ENCODE assay signal across 26 mouse cellular contexts in genomic region chr1:62803544-62803943, GRCm38 (mm10).
DNase-seq lines count a peak whose midpoint lies in the region; ATAC-seq lines count a peak whose summit lies in the region.
"Had no signal": no experiment of that assay in that cellular context is flagged by ENCODE, and none has a peak within 500 bp of the region (broad histone marks: within the 10 kb centered on the region; RNA-seq: fewer than 3 reads in every experiment).

No protein-coding gene starts in this region.

- no peak overlapping the region for H3K9ac ChIP-seq in liver, embryonic 11.5 days (ENCODE audit: low read depth, low read length)
- no peak overlapping the region for H3K9ac ChIP-seq in liver, embryonic 12.5 days
- no peak overlapping the region for H3K9ac ChIP-seq in liver, embryonic 15.5 days
- H3K9ac ChIP-seq: forebrain, postnatal 0 days; heart, embryonic 12.5 days; heart, embryonic 15.5 days; hindbrain, embryonic 14.5 days had no signal

- no peak overlapping the region for H3K4me3 ChIP-seq in liver, embryonic 11.5 days (ENCODE audit: low read depth, low read length)
- H3K4me3 ChIP-seq in liver, embryonic 12.5 days: no peak overlapping the region
- no peak overlapping the region for H3K4me3 ChIP-seq in liver, embryonic 15.5 days (replicated peaks)
- H3K4me3 ChIP-seq: forebrain, embryonic 10.5 days; gastrocnemius, adult 2 months; heart, embryonic 12.5 days; heart, embryonic 15.5 days; hindbrain, embryonic 10.5 days had no signal

- ATAC-seq in liver, embryonic 11.5 days (replicated peaks; ENCODE audit: low FRiP score): peak; percentile 68
- ATAC-seq in liver, embryonic 12.5 days: peak; percentile 67
- ATAC-seq in liver, embryonic 15.5 days (ENCODE audit: insufficient read depth): peak; percentile 33; the same call in 1 of the 2 replicates
- ATAC-seq in CD4-positive, CD25-positive, alpha-beta regulatory T cell, adult 4 months: no peak
- ATAC-seq: forebrain, embryonic 14.5 days; forebrain, postnatal 0 days; Patski had no signal

- peaks cover 26% of the 10 kb centered on the region for H3K4me1 ChIP-seq in liver, embryonic 11.5 days (replicated peaks; ENCODE audit: control insufficient read depth, insufficient read depth, low read length)
- H3K4me1 ChIP-seq in liver, embryonic 12.5 days: peaks cover 56% of the 10 kb centered on the region
- peaks cover 39% of the 10 kb centered on the region for H3K4me1 ChIP-seq in liver, embryonic 15.5 days (replicated peaks)
- H3K4me1 ChIP-seq: heart, embryonic 12.5 days; heart, embryonic 15.5 days had no signal

- H3K27ac ChIP-seq in liver, embryonic 11.5 days (ENCODE audit: low read depth, low read length): no peak overlapping the region
- H3K27ac ChIP-seq in liver, embryonic 12.5 days: no peak overlapping the region
- no peak overlapping the region for H3K27ac ChIP-seq in liver, embryonic 15.5 days (replicated peaks)
- H3K27ac ChIP-seq: forebrain, embryonic 10.5 days; gastrocnemius, adult 2 months; heart, embryonic 15.5 days; hindbrain, embryonic 10.5 days; hindbrain, embryonic 14.5 days had no signal

- no peaks in the 10 kb centered on the region for H3K36me3 ChIP-seq in liver, embryonic 11.5 days (ENCODE audit: control insufficient read depth, insufficient read depth, low read length)
- H3K36me3 ChIP-seq in liver, embryonic 12.5 days: no peaks in the 10 kb centered on the region
- H3K36me3 ChIP-seq in liver, embryonic 15.5 days (replicated peaks): no peaks in the 10 kb centered on the region
- H3K36me3 ChIP-seq: forebrain, embryonic 10.5 days; heart, embryonic 12.5 days; heart, embryonic 15.5 days; hindbrain, embryonic 10.5 days had no signal

- WGBS in liver, embryonic 11.5 days: 26% methylated on average over 1 of the region's 1 CpGs
- WGBS in liver, embryonic 12.5 days (ENCODE audit: insufficient replicate concordance): 3% methylated on average over 1 of the region's 1 CpGs
- WGBS in liver, embryonic 15.5 days (ENCODE audit: insufficient replicate concordance): 15% methylated on average over 1 of the region's 1 CpGs

- H3K27me3 ChIP-seq in liver, embryonic 11.5 days (replicated peaks; ENCODE audit: control insufficient read depth, insufficient read depth, low read length): no peaks in the 10 kb centered on the region
- no peaks in the 10 kb centered on the region for H3K27me3 ChIP-seq in liver, embryonic 12.5 days (replicated peaks)
- H3K27me3 ChIP-seq in liver, embryonic 15.5 days: no peaks in the 10 kb centered on the region
- H3K27me3 ChIP-seq: heart, embryonic 12.5 days; heart, embryonic 15.5 days; Patski had no signal

- no peak for DNase-seq in liver, embryonic 11.5 days (ENCODE audit: low spot score)
- DNase-seq in liver: no peak
- DNase-seq in gastrocnemius, postnatal 4 days (ENCODE audit: low spot score in 2 of 2): no peak
- no peak for DNase-seq in kidney, adult 18-20 months
- DNase-seq: adrenal gland, adult 8-10 months; adrenal gland, postnatal 25 days; cerebellum, adult 11-12 months; cerebellum, adult 8-10 months; cerebellum, postnatal 10 days; cerebellum, postnatal 36 days; forebrain, postnatal 0 days; gastrocnemius, adult 2 months; gastrocnemius, postnatal 14 days; heart, adult 18-20 months; heart, postnatal 10 days; heart, postnatal 36 days had no signal

- H3K4me2 ChIP-seq in liver, embryonic 11.5 days: no peak overlapping the region
- H3K4me2 ChIP-seq in liver, embryonic 12.5 days: no peak overlapping the region
- H3K4me2 ChIP-seq in liver, embryonic 15.5 days: no peak overlapping the region
- H3K4me2 ChIP-seq: heart, embryonic 12.5 days; heart, embryonic 15.5 days; hindbrain, embryonic 14.5 days had no signal

- no peaks in the 10 kb centered on the region for H3K9me3 ChIP-seq in liver, embryonic 11.5 days (ENCODE audit: control insufficient read depth, low read length)
- no peaks in the 10 kb centered on the region for H3K9me3 ChIP-seq in liver, embryonic 12.5 days (replicated peaks)
- H3K9me3 ChIP-seq in liver, embryonic 15.5 days (replicated peaks): no peaks in the 10 kb centered on the region
- H3K9me3 ChIP-seq: forebrain, embryonic 10.5 days; heart, embryonic 12.5 days; heart, embryonic 15.5 days; hindbrain, embryonic 10.5 days had no signal
